Mouse (Mus musculus) 3134 (cell line): ENCODE measurements at regions not wholly inside any gene's neighbourhood (a gene's known extent, or its start where the extent isn't known, plus 50 kb on each side); places are given as distances from the start of the nearest gene placed in this dataset.

Experiments
- DNase-seq: peaks from one replicate; pipeline ENCODE4 v3.0.0-alpha.2; 2011; ENCODE audit warnings: low spot score; ENCODE audit not compliant: insufficient read length; ENCODE audit errors: extremely low read depth

GRCm38 (mm10) chr16:55698489-55698892 is 140.2 kb downstream of the Nfkbiz start:
- DNase-seq: no peak

GRCm38 (mm10) chr16:55691069-55691468 is 147.6 kb downstream of the Nfkbiz start:
- peak; percentile 49 for DNase-seq

GRCm38 (mm10) chr16:55663946-55664345 is 174.8 kb downstream of the Nfkbiz start:
- no peak for DNase-seq

GRCm38 (mm10) chr16:55636667-55637450 is 201.8 kb downstream of the Nfkbiz start:
- peak; percentile 60 for DNase-seq

- peak; percentile 64 for DNase-seq
Measured at GRCm38 (mm10) chr16:55636224-55636623, 202.5 kb downstream of the Nfkbiz start.

GRCm38 (mm10) chr16:55634691-55635090 is 204.0 kb downstream of the Nfkbiz start:
- no peak for DNase-seq

- peak; percentile 80 for DNase-seq
Measured at GRCm38 (mm10) chr16:55632220-55632619, 206.5 kb downstream of the Nfkbiz start.

GRCm38 (mm10) chr16:55631637-55632036 is 207.1 kb downstream of the Nfkbiz start:
- peak; percentile 42 for DNase-seq

- peak; percentile 48 for DNase-seq
Measured at GRCm38 (mm10) chr16:55631048-55631447, 207.7 kb downstream of the Nfkbiz start.

GRCm38 (mm10) chr16:55627531-55627930 is 211.2 kb downstream of the Nfkbiz start:
- no peak for DNase-seq

GRCm38 (mm10) chr16:55623422-55623821 is 215.3 kb downstream of the Nfkbiz start:
- no peak for DNase-seq

GRCm38 (mm10) chr16:55619731-55620130 is 219.0 kb downstream of the Nfkbiz start:
- no peak for DNase-seq

- no peak for DNase-seq
Measured at GRCm38 (mm10) chr16:55617958-55618357, 220.7 kb downstream of the Nfkbiz start.

GRCm38 (mm10) chr16:55617506-55617905 is 221.2 kb downstream of the Nfkbiz start:
- DNase-seq: peak; percentile 25

- DNase-seq: no peak
Measured at GRCm38 (mm10) chr16:55616408-55617120, 222.1 kb downstream of the Nfkbiz start.

GRCm38 (mm10) chr16:55612873-55613272 is 225.8 kb downstream of the Nfkbiz start:
- DNase-seq: peak; percentile 20

- DNase-seq: no peak
Measured at GRCm38 (mm10) chr16:55612001-55612400, 226.7 kb downstream of the Nfkbiz start.

GRCm38 (mm10) chr16:55611172-55611571 is 227.5 kb downstream of the Nfkbiz start:
- no peak for DNase-seq

GRCm38 (mm10) chr16:55608361-55608760 is 230.3 kb downstream of the Nfkbiz start:
- peak; percentile 55 for DNase-seq

- DNase-seq: no peak
Measured at GRCm38 (mm10) chr16:55606447-55607239, 232.1 kb downstream of the Nfkbiz start.

- DNase-seq: no peak
Measured at GRCm38 (mm10) chr16:55603611-55604010, 235.1 kb downstream of the Nfkbiz start.
